Mouse (Mus musculus): ENCODE measurements around the gene Adck1. TPM values are rescaled to one million over a fixed set of nuclear protein-coding genes. Genes with fewer than 3 reads are reported as not detected.
"Not testable (repeated sequence)": the region's sequence is repeated elsewhere in the genome, so short reads cannot be mapped to it uniquely, and the experiment has no call there.

The Adck1 gene
- 36.4 and 36.7 TPM in 2 replicates for polyA plus RNA-seq (2012; rRNA removed)

DNA sequence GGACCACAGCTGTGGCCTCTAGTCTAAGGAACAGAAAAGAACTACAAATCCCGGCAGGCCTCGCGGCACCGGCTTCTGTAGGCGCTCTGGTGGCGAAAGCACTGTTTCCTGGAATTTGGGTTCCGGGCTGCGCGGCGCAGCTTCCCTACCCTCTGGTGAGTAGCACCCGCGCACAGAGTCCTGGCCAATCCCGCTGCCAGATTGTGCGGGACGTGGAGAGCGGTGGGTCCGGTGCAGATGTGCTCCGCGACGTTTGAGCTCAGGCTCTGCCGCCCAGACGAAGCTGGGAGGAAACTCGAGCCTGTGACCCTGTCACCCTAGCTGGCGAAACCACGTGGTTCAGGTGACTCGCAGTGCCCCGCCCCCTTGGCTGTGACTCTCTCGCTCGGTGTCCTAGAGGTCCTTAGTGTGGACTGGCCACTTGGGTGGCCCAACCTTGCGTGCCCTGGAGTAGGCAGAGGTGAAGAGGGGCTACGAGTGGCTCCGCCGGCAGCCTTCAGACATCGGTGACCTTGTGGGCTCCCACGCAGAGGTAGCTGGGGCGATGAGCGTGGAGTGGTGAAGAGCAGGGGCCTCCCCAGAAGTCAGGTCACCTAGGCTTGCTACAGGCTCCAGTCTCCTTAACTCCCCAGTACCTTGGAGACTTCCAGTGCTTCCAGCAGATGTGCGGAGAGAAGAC lies at the start of gene Adck1:
Gene Adck1 (plus strand): TSS at position 114 of the 679 bp plus-strand sequence.
- H3K4me3 ChIP-seq (replicated peaks; ENCODE audit: insufficient read depth, low read depth, low read length): peak within 1 kb of the TSS; percentile 94
- TF ChIP-seq CTCF (IDR thresholded peaks at IDR 0.05; ENCODE audit: borderline replicate concordance, insufficient read depth, low read depth, low read length): no peak
- TF ChIP-seq POLR2A (IDR thresholded peaks at IDR 0.05; ENCODE audit: borderline replicate concordance, insufficient read depth, low read length): peak; percentile 49; the same call in 1 of the 2 replicates
- DNase-seq: peak; percentile 91 to 93
- 1% methylated on average over 38 of the region's 38 CpGs for WGBS
- peak within 1 kb of the TSS; percentile 19 for H3K27ac ChIP-seq (ENCODE audit: insufficient read depth, low read length)
- H3K27me3 ChIP-seq (ENCODE audit: control insufficient read depth, insufficient read depth, low read length): no peaks in the 10 kb centered on the region
- no peaks in the 10 kb centered on the region for H3K4me1 ChIP-seq (ENCODE audit: control insufficient read depth, insufficient read depth, low read length)

DNA sequence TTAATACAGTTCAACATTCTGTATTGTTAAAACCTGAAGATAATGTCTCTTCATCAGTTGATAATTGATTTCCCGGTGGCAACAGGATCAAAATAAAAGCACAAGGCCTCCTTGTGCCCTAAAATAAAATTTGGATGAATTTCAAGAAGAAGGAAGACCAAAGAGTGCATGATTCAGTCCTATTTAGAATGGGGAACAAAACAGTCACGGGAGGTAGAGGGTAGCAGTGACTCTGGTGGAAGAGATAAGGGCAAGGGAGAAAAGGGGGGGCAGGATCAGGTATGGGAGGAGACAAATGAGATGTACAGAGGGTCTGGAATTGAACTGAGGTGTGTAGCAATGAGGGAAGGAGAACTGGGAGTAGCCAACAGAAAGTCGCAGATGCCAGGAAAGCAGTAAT lies 45.8 kb upstream of the Adck1 start:
- H3K4me1 ChIP-seq (ENCODE audit: control insufficient read depth, insufficient read depth, low read length): no peaks in the 10 kb centered on the region
- no peak overlapping the region for H3K27ac ChIP-seq (ENCODE audit: insufficient read depth, low read length)
- H3K27me3 ChIP-seq (ENCODE audit: control insufficient read depth, insufficient read depth, low read length): no peaks in the 10 kb centered on the region
- no peak for DNase-seq
- no peak overlapping the region for H3K4me3 ChIP-seq (replicated peaks; ENCODE audit: insufficient read depth, low read depth, low read length)
- 76% methylated on average over 3 of the region's 3 CpGs for WGBS
- TF ChIP-seq POLR2A (IDR thresholded peaks at IDR 0.05; ENCODE audit: borderline replicate concordance, insufficient read depth, low read length) (no peak), CTCF (IDR thresholded peaks at IDR 0.05; ENCODE audit: borderline replicate concordance, insufficient read depth, low read depth, low read length) (no peak)

DNA sequence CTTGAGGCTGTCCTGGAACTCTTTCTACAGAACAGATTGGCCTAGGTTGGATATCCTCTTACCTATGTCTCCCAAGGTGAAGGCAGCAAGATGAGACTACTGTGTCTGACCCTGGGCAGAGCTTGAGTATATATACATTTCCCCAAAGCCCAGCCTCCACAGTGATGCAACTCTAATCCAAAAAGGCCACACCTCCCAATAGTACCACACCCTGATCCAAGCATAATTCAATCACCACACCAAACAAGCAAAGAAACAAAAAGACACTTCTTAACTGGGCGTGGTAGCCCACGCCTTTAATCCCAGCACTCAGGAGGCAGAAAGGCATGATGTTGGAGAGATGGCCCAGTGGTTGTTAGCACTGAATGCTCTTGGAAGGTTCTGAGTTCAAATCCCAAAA lies 36.4 kb upstream of the Adck1 start, which contains the start of gene Gm5039:
Gene Gm5039 (minus strand): TSS at position 101 of the 400 bp plus-strand sequence.
- DNase-seq; H3K27ac ChIP-seq (ENCODE audit: insufficient read depth, low read length); H3K4me1 ChIP-seq (ENCODE audit: control insufficient read depth, insufficient read depth, low read length); H3K4me3 ChIP-seq (replicated peaks; ENCODE audit: insufficient read depth, low read depth, low read length); H3K27me3 ChIP-seq (ENCODE audit: control insufficient read depth, insufficient read depth, low read length): not testable (repeated sequence)
- WGBS: 85% methylated on average over 2 of the region's 2 CpGs

- WGBS: 71% methylated on average over 4 of the region's 4 CpGs
- DNase-seq; H3K27me3 ChIP-seq (ENCODE audit: control insufficient read depth, insufficient read depth, low read length); H3K27ac ChIP-seq (ENCODE audit: insufficient read depth, low read length); H3K4me1 ChIP-seq (ENCODE audit: control insufficient read depth, insufficient read depth, low read length); H3K4me3 ChIP-seq (replicated peaks; ENCODE audit: insufficient read depth, low read depth, low read length): not testable (repeated sequence)
Measured at GRCm38 (mm10) chr12:88336662-88337413, 23.5 kb upstream of the Adck1 start.

DNA sequence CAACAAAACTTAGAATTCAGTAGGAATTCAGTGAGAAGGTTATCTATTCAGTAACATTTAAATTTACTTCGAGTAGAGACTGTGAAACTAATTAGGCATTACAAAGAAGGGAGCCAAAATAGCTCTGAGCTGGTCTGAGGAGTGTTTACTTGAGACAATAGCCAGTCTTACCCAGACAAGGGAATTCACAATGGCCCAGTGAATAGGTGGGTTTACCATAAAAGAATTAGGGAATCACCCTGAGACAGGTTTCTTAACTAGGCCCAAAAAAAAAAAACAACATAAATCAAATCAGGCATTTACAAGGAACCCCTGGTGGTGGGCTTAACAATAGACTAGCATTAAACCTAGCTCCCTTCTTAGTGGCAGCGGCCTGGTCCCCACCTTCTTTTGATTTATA lies 19.1 kb upstream of the Adck1 start:
- H3K4me1 ChIP-seq (ENCODE audit: control insufficient read depth, insufficient read depth, low read length); H3K27ac ChIP-seq (ENCODE audit: insufficient read depth, low read length); DNase-seq; H3K4me3 ChIP-seq (replicated peaks; ENCODE audit: insufficient read depth, low read depth, low read length); H3K27me3 ChIP-seq (ENCODE audit: control insufficient read depth, insufficient read depth, low read length): not testable (repeated sequence)
- 36% methylated on average over 2 of the region's 2 CpGs for WGBS

- 9% methylated on average over 39 of the region's 41 CpGs for WGBS
- no peaks in the 10 kb centered on the region for H3K27me3 ChIP-seq (ENCODE audit: control insufficient read depth, insufficient read depth, low read length)
- H3K4me1 ChIP-seq (ENCODE audit: control insufficient read depth, insufficient read depth, low read length): no peaks in the 10 kb centered on the region
- TF ChIP-seq CTCF (IDR thresholded peaks at IDR 0.05; ENCODE audit: borderline replicate concordance, insufficient read depth, low read depth, low read length): no peak
- no peak for TF ChIP-seq POLR2A (IDR thresholded peaks at IDR 0.05; ENCODE audit: borderline replicate concordance, insufficient read depth, low read length)
- no peak overlapping the region for H3K4me3 ChIP-seq (replicated peaks; ENCODE audit: insufficient read depth, low read depth, low read length)
- H3K27ac ChIP-seq (ENCODE audit: insufficient read depth, low read length): no peak overlapping the region
- DNase-seq: no peak
Measured at GRCm38 (mm10) chr12:88354182-88354702, 6.1 kb upstream of the Adck1 start.

- Histone ChIP-seq H3K4me1 (ENCODE audit: control insufficient read depth, insufficient read depth, low read length) (no peaks in the 10 kb centered on the region), H3K27ac (ENCODE audit: insufficient read depth, low read length) (peak overlapping the region; percentile 19), H3K27me3 (ENCODE audit: control insufficient read depth, insufficient read depth, low read length) (no peaks in the 10 kb centered on the region), H3K4me3 (replicated peaks; ENCODE audit: insufficient read depth, low read depth, low read length) (peak overlapping the region; percentile 94)
- TF ChIP-seq POLR2A (IDR thresholded peaks at IDR 0.05; ENCODE audit: borderline replicate concordance, insufficient read depth, low read length): no peak
- no peak for TF ChIP-seq CTCF (IDR thresholded peaks at IDR 0.05; ENCODE audit: borderline replicate concordance, insufficient read depth, low read depth, low read length)
- 49% methylated on average over 9 of the region's 9 CpGs for WGBS
- no peak for DNase-seq
Measured at GRCm38 (mm10) chr12:88361120-88361445, 729 bp downstream of the Adck1 start.

- no peak for DNase-seq
- Histone ChIP-seq H3K27me3 (ENCODE audit: control insufficient read depth, insufficient read depth, low read length) (no peaks in the 10 kb centered on the region), H3K4me1 (ENCODE audit: control insufficient read depth, insufficient read depth, low read length) (no peaks in the 10 kb centered on the region), H3K4me3 (replicated peaks; ENCODE audit: insufficient read depth, low read depth, low read length) (no peak overlapping the region), H3K27ac (ENCODE audit: insufficient read depth, low read length) (no peak overlapping the region)
- 86% methylated on average over 4 of the region's 4 CpGs for WGBS
- no peak for TF ChIP-seq CTCF (IDR thresholded peaks at IDR 0.05; ENCODE audit: borderline replicate concordance, insufficient read depth, low read depth, low read length)
- TF ChIP-seq POLR2A (IDR thresholded peaks at IDR 0.05; ENCODE audit: borderline replicate concordance, insufficient read depth, low read length): no peak
Measured at GRCm38 (mm10) chr12:88367673-88368072, 7.3 kb downstream of the Adck1 start.

All from cerebellum, adult 2 months (tissue).